Mouse (Mus musculus): ENCODE measurements at regions not wholly inside any gene's neighbourhood (a gene's known extent, or its start where the extent isn't known, plus 50 kb on each side); places are given as distances from the start of the nearest gene placed in this dataset.

GRCm38 (mm10) chr2:79131235-79131634, 124.0 kb upstream of the Itga4 start (continued):
- no peak for TF ChIP-seq CTCF (IDR thresholded peaks at IDR 0.05 in 2 of 3, conservative IDR thresholded peaks at IDR 0.05 in 1 of 3; ENCODE audit: control insufficient read depth in 1 of 3, insufficient read depth in 1 of 3, low read depth in 2 of 3, low read length in 3 of 3, poor library complexity in 1 of 3, severe bottlenecking in 1 of 3)
- no peak for TF ChIP-seq MAX (IDR thresholded peaks at IDR 0.05; ENCODE audit: low read length)
- TF ChIP-seq NELFE (IDR thresholded peaks at IDR 0.05; ENCODE audit: low read depth, low read length): no peak
- TF ChIP-seq POLR2A (IDR thresholded peaks at IDR 0.05; ENCODE audit: control insufficient read depth in 1 of 2, insufficient read depth in 1 of 2, low read depth in 1 of 2, low read length in 2 of 2, poor library complexity in 1 of 2): no peak; a peak in 1 of 4 replicates
- TF ChIP-seq MEF2A (IDR thresholded peaks at IDR 0.05; ENCODE audit: extremely low read depth, insufficient replicate concordance, low read depth, low read length, poor library complexity, severe bottlenecking): no peak
- no peak for TF ChIP-seq KAT2A (conservative IDR thresholded peaks at IDR 0.05; ENCODE audit: low read depth, low read length)
- no peak for TF ChIP-seq UBTF (IDR thresholded peaks at IDR 0.05; ENCODE audit: borderline replicate concordance, insufficient read depth, low read depth, low read length)
- TF ChIP-seq MYB (IDR thresholded peaks at IDR 0.05; ENCODE audit: low read depth, low read length): peak; percentile 78
- no peak for TF ChIP-seq MAFK (IDR thresholded peaks at IDR 0.05; ENCODE audit: borderline replicate concordance, low read depth, low read length)
- TF ChIP-seq SMC3 (IDR thresholded peaks at IDR 0.05; ENCODE audit: low read depth, low read length): no peak
- TF ChIP-seq USF2 (IDR thresholded peaks at IDR 0.05; ENCODE audit: borderline replicate concordance in 1 of 2, insufficient read depth in 1 of 2, low read depth in 1 of 2, low read length in 2 of 2): no peak
- no peak for TF ChIP-seq ZKSCAN1 (IDR thresholded peaks at IDR 0.05; ENCODE audit: low read depth, low read length)

GRCm38 (mm10) chr2:79131743-79132517, 123.3 kb upstream of the Itga4 start:
- Histone ChIP-seq H3K9ac (ENCODE audit: control insufficient read depth, low read depth, low read length, poor library complexity, severe bottlenecking) (peak overlapping the region; percentile 51), H3K27me3 (ENCODE audit: control insufficient read depth in 1 of 2, insufficient read depth in 2 of 2, low read length in 2 of 2) (no peaks in the 10 kb centered on the region), H3K79me2 (ENCODE audit: control insufficient read depth, insufficient read depth, low read length, poor library complexity) (no peaks in the 10 kb centered on the region), H3K27ac (ENCODE audit: control insufficient read depth, low read depth, low read length) (peak overlapping the region; percentile 91), H3K4me1 (ENCODE audit: control insufficient read depth in 1 of 2, insufficient read depth in 2 of 2, low read length in 2 of 2) (peaks cover 35 to 45% of the 10 kb centered on the region in 2 experiments), H3K9me3 (replicated peaks; ENCODE audit: insufficient read depth, low read length) (no peaks in the 10 kb centered on the region), H3K36me3 (ENCODE audit: control insufficient read depth in 1 of 2, insufficient read depth in 2 of 2, low read length in 2 of 2) (peaks cover 0 to 56% of the 10 kb centered on the region in 2 experiments; a peak in 2 of 4 replicates), H3K4me3 (ENCODE audit: control insufficient read depth in 1 of 2, insufficient read depth in 1 of 2, low read depth in 2 of 2, low read length in 2 of 2) (peak overlapping the region; percentile 11; a peak in 3 of 4 replicates)
- peak; percentile 88 for DNase-seq (ENCODE audit: low read depth, low spot score)
- no peak for TF ChIP-seq ZC3H11A (IDR thresholded peaks at IDR 0.05; ENCODE audit: low read depth, low read length)
- peak in 1 of 2 experiments; percentile 59; a peak in 1 of 4 replicates for TF ChIP-seq POLR2A (IDR thresholded peaks at IDR 0.05; ENCODE audit: control insufficient read depth in 1 of 2, insufficient read depth in 1 of 2, low read depth in 1 of 2, low read length in 2 of 2, poor library complexity in 1 of 2)
- 0 out of 2 replicates have a peak, but pooled peaks have one; percentile 69 for TF ChIP-seq CHD1 (IDR thresholded peaks at IDR 0.05; ENCODE audit: low read depth, low read length)
- TF ChIP-seq NELFE (IDR thresholded peaks at IDR 0.05; ENCODE audit: low read depth, low read length): peak; percentile 44
- no peak; the same call in 1 of the 2 replicates for TF ChIP-seq MXI1 (IDR thresholded peaks at IDR 0.05; ENCODE audit: low read depth, low read length)
- TF ChIP-seq ZMIZ1 (IDR thresholded peaks at IDR 0.05; ENCODE audit: low read depth, low read length): peak; percentile 54; the same call in 1 of the 2 replicates
- peak; percentile 18; the same call in 1 of the 2 replicates for TF ChIP-seq TAL1 (IDR thresholded peaks at IDR 0.05; ENCODE audit: low read length)
- no peak for TF ChIP-seq POLR2AphosphoS2 (IDR thresholded peaks at IDR 0.05; ENCODE audit: low read length)
- TF ChIP-seq SIN3A (IDR thresholded peaks at IDR 0.05; ENCODE audit: low read length): peak; percentile 48; the same call in 1 of the 2 replicates
- TF ChIP-seq ZKSCAN1 (IDR thresholded peaks at IDR 0.05; ENCODE audit: low read depth, low read length): no peak
- TF ChIP-seq POLR2AphosphoS5 (IDR thresholded peaks at IDR 0.05; ENCODE audit: borderline replicate concordance, low read depth, low read length): no peak
- peak; percentile 78 for TF ChIP-seq TBP (IDR thresholded peaks at IDR 0.05; ENCODE audit: low read depth, low read length)
- TF ChIP-seq NRF1 (IDR thresholded peaks at IDR 0.05; ENCODE audit: insufficient read depth, low read depth, low read length, poor library complexity, severe bottlenecking): no peak
- no peak for TF ChIP-seq MAX (IDR thresholded peaks at IDR 0.05; ENCODE audit: low read length)
- TF ChIP-seq MAFK (IDR thresholded peaks at IDR 0.05; ENCODE audit: borderline replicate concordance, low read depth, low read length): no peak
- TF ChIP-seq UBTF (IDR thresholded peaks at IDR 0.05; ENCODE audit: borderline replicate concordance, insufficient read depth, low read depth, low read length): no peak
- 0 out of 2 replicates have a peak, but pooled peaks have one; percentile 20 for TF ChIP-seq HCFC1 (IDR thresholded peaks at IDR 0.05; ENCODE audit: low read depth, low read length)
- TF ChIP-seq BHLHE40 (IDR thresholded peaks at IDR 0.05; ENCODE audit: borderline replicate concordance, low read depth, low read length): peak; percentile 31; the same call in 1 of the 2 replicates
- peak; percentile 64; the same call in 1 of the 2 replicates for TF ChIP-seq USF1 (IDR thresholded peaks at IDR 0.05; ENCODE audit: low read depth, low read length)
- no peak for TF ChIP-seq KAT2A (conservative IDR thresholded peaks at IDR 0.05; ENCODE audit: low read depth, low read length)
- no peak for TF ChIP-seq ZNF384 (IDR thresholded peaks at IDR 0.05; ENCODE audit: low read depth, low read length)
- no peak; the same call in 1 of the 2 replicates for TF ChIP-seq RCOR1 (IDR thresholded peaks at IDR 0.05; ENCODE audit: low read depth, low read length)
- TF ChIP-seq EP300 (IDR thresholded peaks at IDR 0.05; ENCODE audit: low read depth in 1 of 2, low read length in 2 of 2): peak; percentile 36 to 57; a peak in 3 of 4 replicates
- no peak for TF ChIP-seq GABPA (IDR thresholded peaks at IDR 0.05; ENCODE audit: low read depth, low read length)
- no peak for TF ChIP-seq CHD2 (IDR thresholded peaks at IDR 0.05; ENCODE audit: low read length)
- TF ChIP-seq USF2 (IDR thresholded peaks at IDR 0.05; ENCODE audit: borderline replicate concordance in 1 of 2, insufficient read depth in 1 of 2, low read depth in 1 of 2, low read length in 2 of 2): no peak

Data from MEL (cell line).